Mouse (Mus musculus) C2C12 (cell line): ENCODE measurements around the gene Proser3.

ENCODE experiments used
- CEBPB ChIP-seq: IDR thresholded peaks from one replicate; pipeline ENCODE4 v1.6.1; 2011; ENCODE audit warnings: low read depth, mild to moderate bottlenecking, control low read depth, moderate library complexity
- CTCF ChIP-seq: IDR thresholded peaks from one replicate; pipeline ENCODE4 v1.5.1; 2011; ENCODE audit not compliant: control insufficient read depth, insufficient read depth, insufficient read length
- FOSL1 ChIP-seq: IDR thresholded peaks from one replicate; pipeline ENCODE4 v1.8.0; 2011; ENCODE audit warnings: mild to moderate bottlenecking, low read length; ENCODE audit not compliant: poor library complexity, insufficient read depth, severe bottlenecking
- MAX ChIP-seq: IDR thresholded peaks from one replicate; pipeline ENCODE4 v1.6.1; 2011; ENCODE audit warnings: mild to moderate bottlenecking, control low read depth
- MYOD1 ChIP-seq: IDR thresholded peaks from one replicate; pipeline ENCODE4 v1.6.1; 2011; ENCODE audit warnings: low read depth; ENCODE audit not compliant: control insufficient read depth, insufficient read length
- MYOG ChIP-seq: IDR thresholded peaks from one replicate; pipeline ENCODE4 v1.6.1; 2011; ENCODE audit not compliant: control insufficient read depth, insufficient read length; ENCODE audit errors: extremely low read depth
- USF1 ChIP-seq: IDR thresholded peaks from one replicate; pipeline ENCODE4 v1.6.1; 2011; ENCODE audit warnings: low read depth, mild to moderate bottlenecking, control low read depth, moderate library complexity

- TF ChIP-seq CTCF (no peak), MYOD1 (no peak), USF1 (no peak), MYOG (no peak), MAX (no peak), FOSL1 (no peak), CEBPB (no peak)
Measured at GRCm38 (mm10) chr7:30562526-30563116, 10.5 kb upstream of the Proser3 start.
